Mouse (Mus musculus): ENCODE results near the gene Fam104a. TPM values are rescaled to one million over a fixed set of nuclear protein-coding genes. Genes with fewer than 3 reads are reported as not detected.
A peak's percentile ranks its signal among the peaks of the same experiment; 100 is the strongest.

Fam104a gene
- 46.8 and 51.2 TPM in 2 replicates for polyA plus RNA-seq (2014; fragmentation: Nextera tagmentation; extraction: Ambion mirVana)

DNA sequence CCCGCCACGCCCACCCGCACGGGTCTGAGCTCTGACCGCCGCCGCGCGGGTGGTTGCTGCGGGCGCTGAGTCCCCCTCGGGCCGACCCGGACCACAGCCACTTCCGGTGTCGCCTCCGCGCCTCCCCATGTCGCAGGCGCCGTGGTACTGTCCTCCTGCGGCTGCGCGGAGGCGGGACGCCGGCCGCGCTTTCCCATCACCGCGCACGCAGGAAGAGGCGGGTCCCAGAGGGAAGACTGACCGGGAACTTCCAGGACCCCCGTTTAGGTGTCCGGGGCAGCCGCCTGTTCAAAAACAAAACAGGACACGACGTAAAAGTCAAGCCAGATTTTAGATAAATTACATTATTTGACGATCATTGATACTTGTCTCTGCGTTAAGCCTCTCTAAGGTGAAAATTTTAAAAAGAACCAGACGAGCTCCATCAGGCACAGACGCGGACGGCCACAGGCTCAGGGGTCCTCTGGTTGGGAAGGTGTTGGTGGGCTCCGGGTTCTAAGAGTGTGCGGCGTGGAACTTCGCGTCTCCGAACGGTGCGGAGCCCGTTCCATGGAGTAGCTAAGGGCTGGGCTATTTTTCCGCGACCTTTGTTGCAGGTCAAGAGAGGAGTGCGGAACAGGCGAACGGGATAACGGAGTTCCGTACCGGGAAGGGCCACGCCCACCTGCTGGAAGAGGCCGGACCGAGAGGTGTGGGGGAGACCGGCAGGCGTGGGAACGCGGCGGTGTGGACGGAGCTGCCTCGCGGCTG, at the start of gene Fam104a, which contains the start of gene D11Wsu47e:
Gene Fam104a (minus strand): TSS at position 199 of the 750 bp plus-strand sequence.
Gene D11Wsu47e (plus strand): TSS at position 456 of the 750 bp plus-strand sequence.
- H3K9ac ChIP-seq (replicated peaks; ENCODE audit: low read depth, low read length): peak within 1 kb of the TSS; percentile 82
- H3K27ac ChIP-seq (ENCODE audit: low read length): peak within 1 kb of the TSS; percentile 95
- no peaks in the 10 kb centered on the region for H3K27me3 ChIP-seq (ENCODE audit: control insufficient read depth, insufficient read depth, low read length)
- H3K4me2 ChIP-seq (replicated peaks; ENCODE audit: low read depth, low read length): peak within 1 kb of the TSS; percentile 68
- peak; percentile 93 for ATAC-seq (ENCODE audit: insufficient number of reproducible peaks, insufficient read depth, low FRiP score, low read depth)
- H3K4me3 ChIP-seq (ENCODE audit: low read depth, low read length): peak within 1 kb of the TSS; percentile 87
- no peaks in the 10 kb centered on the region for H3K9me3 ChIP-seq (ENCODE audit: control insufficient read depth, low read depth, low read length)
- peaks cover 13% of the 10 kb centered on the region for H3K36me3 ChIP-seq (ENCODE audit: control insufficient read depth, insufficient read depth, low read length)
- WGBS: under 1% methylated on average over 70 of the region's 73 CpGs
- H3K4me1 ChIP-seq (ENCODE audit: control insufficient read depth, insufficient read depth, low read length): peaks cover 32% of the 10 kb centered on the region

DNA sequence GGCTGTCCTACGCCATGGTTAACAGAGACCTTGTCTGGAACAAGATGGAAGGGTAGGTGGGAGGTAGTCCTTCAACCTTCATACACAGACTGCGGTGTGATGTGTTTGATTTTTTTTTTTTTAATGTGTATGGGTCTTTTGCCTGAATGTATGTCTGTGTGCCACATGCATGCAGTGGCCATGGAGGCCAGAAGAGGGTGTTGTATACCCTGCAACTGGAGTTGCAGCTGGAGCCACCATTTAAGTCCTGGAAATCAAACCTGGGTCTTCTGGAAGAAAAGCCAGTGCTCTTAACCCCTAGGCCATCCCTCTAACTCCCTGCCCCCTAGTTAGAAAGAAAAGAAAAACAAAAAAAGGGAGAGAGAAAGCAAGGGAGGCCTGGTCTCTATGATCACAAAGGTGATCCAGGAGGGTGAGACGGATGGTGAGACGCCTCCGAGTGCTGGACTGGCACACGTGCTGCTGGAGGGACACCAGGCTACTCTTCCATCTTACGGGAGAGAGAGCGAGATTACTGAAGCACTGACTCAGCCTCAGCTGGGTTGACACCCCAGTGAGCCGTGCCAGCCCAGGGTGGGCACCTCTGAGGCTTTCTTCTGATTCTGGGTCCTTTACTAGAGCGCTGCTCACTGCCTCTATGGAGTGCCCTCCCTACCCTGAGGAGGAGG, 48.1 kb upstream of the Fam104a start:
- 92% methylated on average over 10 of the region's 10 CpGs for WGBS
- Histone ChIP-seq H3K9me3 (ENCODE audit: control insufficient read depth, low read depth, low read length) (no peaks in the 10 kb centered on the region), H3K4me3 (ENCODE audit: low read depth, low read length) (no peak overlapping the region), H3K27ac (ENCODE audit: low read length) (no peak overlapping the region), H3K4me2 (replicated peaks; ENCODE audit: low read depth, low read length) (no peak overlapping the region), H3K4me1 (ENCODE audit: control insufficient read depth, insufficient read depth, low read length) (peaks cover 36% of the 10 kb centered on the region), H3K9ac (replicated peaks; ENCODE audit: low read depth, low read length) (no peak overlapping the region), H3K27me3 (ENCODE audit: control insufficient read depth, insufficient read depth, low read length) (no peaks in the 10 kb centered on the region), H3K36me3 (ENCODE audit: control insufficient read depth, insufficient read depth, low read length) (peaks cover 25% of the 10 kb centered on the region)
- no peak for ATAC-seq (ENCODE audit: insufficient number of reproducible peaks, insufficient read depth, low FRiP score, low read depth)

DNA sequence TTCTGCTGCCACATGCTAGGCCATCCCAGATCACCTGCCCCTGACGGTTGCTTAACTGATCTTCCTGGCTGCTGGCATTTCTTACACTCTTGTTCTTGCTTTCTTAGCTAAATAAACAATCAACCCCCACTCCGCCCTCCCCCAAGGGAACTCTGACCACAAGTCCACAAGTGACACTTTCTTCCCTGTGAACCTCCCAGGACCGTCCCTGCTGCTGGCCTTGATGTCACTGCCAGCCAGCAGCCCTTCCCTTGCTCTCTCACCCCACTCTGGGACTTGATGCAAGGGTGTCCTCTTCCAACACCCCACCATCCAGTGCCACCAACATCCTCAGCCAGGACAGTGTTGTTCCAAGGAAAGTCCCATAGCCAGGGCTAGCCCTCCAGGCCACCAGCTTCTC, 46.9 kb upstream of the Fam104a start:
- WGBS: 54% methylated on average over 3 of the region's 3 CpGs
- no peak overlapping the region for H3K9ac ChIP-seq (replicated peaks; ENCODE audit: low read depth, low read length)
- ATAC-seq (ENCODE audit: insufficient number of reproducible peaks, insufficient read depth, low FRiP score, low read depth): no peak
- no peak overlapping the region for H3K4me3 ChIP-seq (ENCODE audit: low read depth, low read length)
- H3K4me2 ChIP-seq (replicated peaks; ENCODE audit: low read depth, low read length): no peak overlapping the region
- no peak overlapping the region for H3K27ac ChIP-seq (ENCODE audit: low read length)
- H3K27me3 ChIP-seq (ENCODE audit: control insufficient read depth, insufficient read depth, low read length): no peaks in the 10 kb centered on the region
- H3K9me3 ChIP-seq (ENCODE audit: control insufficient read depth, low read depth, low read length): no peaks in the 10 kb centered on the region
- H3K4me1 ChIP-seq (ENCODE audit: control insufficient read depth, insufficient read depth, low read length): peaks cover 29% of the 10 kb centered on the region
- peaks cover 37% of the 10 kb centered on the region for H3K36me3 ChIP-seq (ENCODE audit: control insufficient read depth, insufficient read depth, low read length)

DNA sequence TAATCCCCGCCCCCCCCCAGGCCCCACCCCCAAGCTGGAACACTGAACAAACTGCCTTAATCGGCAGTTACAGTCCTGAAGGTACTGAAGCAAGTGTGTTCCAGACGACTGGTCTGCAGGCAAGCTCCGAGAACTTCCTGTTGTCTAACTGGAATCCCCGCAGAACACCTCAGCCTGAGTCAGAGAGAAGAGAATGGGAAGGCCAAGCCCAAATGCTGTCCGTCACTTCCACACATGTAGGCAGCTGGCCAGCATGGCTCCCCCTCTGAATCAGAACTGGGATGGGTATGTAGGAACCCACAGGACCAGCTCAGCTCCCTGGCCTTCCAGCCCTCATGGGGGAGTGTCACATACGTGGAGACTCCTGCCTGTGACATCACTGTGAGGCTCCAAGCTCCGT, 46.0 kb upstream of the Fam104a start:
- Histone ChIP-seq H3K9me3 (ENCODE audit: control insufficient read depth, low read depth, low read length) (no peaks in the 10 kb centered on the region), H3K4me1 (ENCODE audit: control insufficient read depth, insufficient read depth, low read length) (peaks cover 24% of the 10 kb centered on the region), H3K27ac (ENCODE audit: low read length) (no peak overlapping the region), H3K9ac (replicated peaks; ENCODE audit: low read depth, low read length) (no peak overlapping the region), H3K4me3 (ENCODE audit: low read depth, low read length) (no peak overlapping the region), H3K27me3 (ENCODE audit: control insufficient read depth, insufficient read depth, low read length) (no peaks in the 10 kb centered on the region), H3K4me2 (replicated peaks; ENCODE audit: low read depth, low read length) (no peak overlapping the region), H3K36me3 (ENCODE audit: control insufficient read depth, insufficient read depth, low read length) (peaks cover 45% of the 10 kb centered on the region)
- 60% methylated on average over 8 of the region's 8 CpGs for WGBS
- no peak for ATAC-seq (ENCODE audit: insufficient number of reproducible peaks, insufficient read depth, low FRiP score, low read depth)

DNA sequence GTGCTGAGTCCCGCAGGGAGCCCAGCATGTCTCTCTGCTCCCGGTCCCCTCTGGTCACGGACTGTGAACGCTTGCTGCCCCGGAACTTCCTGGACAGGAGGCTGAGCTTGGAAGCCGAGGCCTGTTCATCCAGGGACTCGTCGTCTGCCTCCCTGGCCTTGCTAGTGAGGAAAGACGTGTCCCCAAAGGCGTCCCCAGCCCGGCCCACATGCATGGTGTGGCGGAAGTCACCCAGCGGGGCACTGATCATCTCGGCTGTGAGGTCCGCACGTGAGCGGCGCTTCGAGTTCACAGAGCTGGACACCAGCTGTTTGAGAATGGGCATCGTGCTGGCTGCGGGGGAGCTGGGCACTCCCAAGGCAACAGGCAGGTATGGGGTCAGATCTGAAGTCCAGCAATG, 45.3 kb upstream of the Fam104a start:
- WGBS: 90% methylated on average over 21 of the region's 21 CpGs
- H3K36me3 ChIP-seq (ENCODE audit: control insufficient read depth, insufficient read depth, low read length): peaks cover 46% of the 10 kb centered on the region
- no peak for ATAC-seq (ENCODE audit: insufficient number of reproducible peaks, insufficient read depth, low FRiP score, low read depth)
- no peak overlapping the region for H3K9ac ChIP-seq (replicated peaks; ENCODE audit: low read depth, low read length)
- peaks cover 19% of the 10 kb centered on the region for H3K4me1 ChIP-seq (ENCODE audit: control insufficient read depth, insufficient read depth, low read length)
- H3K4me2 ChIP-seq (replicated peaks; ENCODE audit: low read depth, low read length): no peak overlapping the region
- no peaks in the 10 kb centered on the region for H3K9me3 ChIP-seq (ENCODE audit: control insufficient read depth, low read depth, low read length)
- H3K27me3 ChIP-seq (ENCODE audit: control insufficient read depth, insufficient read depth, low read length): no peaks in the 10 kb centered on the region
- H3K27ac ChIP-seq (ENCODE audit: low read length): no peak overlapping the region
- H3K4me3 ChIP-seq (ENCODE audit: low read depth, low read length): no peak overlapping the region

DNA sequence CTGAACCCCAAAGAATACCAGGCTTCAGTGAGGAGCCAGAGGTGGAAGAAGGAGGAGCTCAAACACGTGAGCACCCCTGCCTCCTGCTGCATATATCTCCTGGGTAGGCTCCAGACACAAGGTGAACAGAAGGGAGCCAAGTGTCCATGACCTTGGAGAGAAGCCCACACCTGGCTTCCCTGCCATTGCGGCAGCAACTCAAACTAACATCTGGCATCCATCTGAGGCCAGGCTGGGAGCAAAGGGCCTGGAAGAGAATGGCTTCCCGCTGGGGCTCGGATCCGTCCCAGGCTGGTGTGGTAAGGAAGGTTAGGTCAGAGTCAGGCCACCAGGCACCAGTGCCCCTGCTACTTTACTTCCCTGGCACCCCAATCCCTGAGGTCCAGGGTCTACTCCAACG, 44.0 kb upstream of the Fam104a start:
- Histone ChIP-seq H3K4me2 (replicated peaks; ENCODE audit: low read depth, low read length) (no peak overlapping the region), H3K4me3 (ENCODE audit: low read depth, low read length) (no peak overlapping the region), H3K9ac (replicated peaks; ENCODE audit: low read depth, low read length) (no peak overlapping the region), H3K27ac (ENCODE audit: low read length) (no peak overlapping the region), H3K9me3 (ENCODE audit: control insufficient read depth, low read depth, low read length) (no peaks in the 10 kb centered on the region), H3K27me3 (ENCODE audit: control insufficient read depth, insufficient read depth, low read length) (no peaks in the 10 kb centered on the region), H3K36me3 (ENCODE audit: control insufficient read depth, insufficient read depth, low read length) (peaks cover 46% of the 10 kb centered on the region), H3K4me1 (ENCODE audit: control insufficient read depth, insufficient read depth, low read length) (0 out of 2 replicates have a peak, but pooled peaks cover 7% of the 10 kb centered on the region)
- ATAC-seq (ENCODE audit: insufficient number of reproducible peaks, insufficient read depth, low FRiP score, low read depth): no peak
- 68% methylated on average over 6 of the region's 6 CpGs for WGBS

DNA sequence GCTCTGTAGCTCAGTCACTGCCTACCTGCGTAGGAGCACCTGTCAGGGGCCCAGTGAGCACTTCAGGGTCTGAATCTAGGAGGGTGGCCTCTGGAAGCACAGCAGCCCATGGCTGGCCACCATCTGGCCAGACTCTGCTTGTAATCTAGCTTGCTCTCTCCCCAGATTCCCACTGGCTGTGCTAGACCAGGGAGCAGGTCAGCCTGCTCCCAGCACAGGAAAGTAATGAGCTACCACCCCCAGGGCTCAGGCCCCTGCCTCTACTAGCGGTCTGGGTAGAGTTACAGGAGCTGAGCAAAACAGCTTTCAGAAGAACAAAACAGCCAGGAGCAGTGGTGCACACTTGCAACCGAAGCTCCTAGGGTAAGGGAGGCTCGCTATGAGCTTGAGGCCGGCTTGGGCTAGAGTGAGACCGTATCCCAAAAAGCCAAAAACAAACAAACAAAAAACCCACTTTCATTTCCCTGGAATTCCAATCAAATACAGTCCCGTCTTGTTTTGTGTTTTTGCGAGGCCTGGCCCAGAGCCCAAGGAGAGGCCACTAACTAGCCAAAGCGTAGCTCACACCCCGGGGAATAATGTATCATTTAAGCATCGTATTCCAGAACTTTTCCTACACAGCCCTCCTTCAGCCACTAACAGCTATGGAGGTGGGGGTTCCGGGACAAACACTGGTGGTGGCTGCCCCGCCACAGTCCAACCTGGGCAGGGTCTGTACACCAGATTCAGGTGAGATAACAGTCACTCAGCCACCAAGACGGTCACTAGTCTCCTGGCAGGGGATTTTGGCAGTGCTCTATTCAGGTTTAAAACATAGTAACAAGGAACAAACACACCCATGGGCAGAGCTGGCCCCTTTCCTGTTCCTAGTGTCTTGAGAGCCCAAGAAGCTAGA, 43.3 kb upstream of the Fam104a start:
- WGBS: 83% methylated on average over 14 of the region's 14 CpGs

More for the DNA sequence above, 43.3 kb upstream of the Fam104a start:
- Histone ChIP-seq H3K36me3 (ENCODE audit: control insufficient read depth, insufficient read depth, low read length) (peaks cover 46% of the 10 kb centered on the region), H3K9me3 (ENCODE audit: control insufficient read depth, low read depth, low read length) (no peaks in the 10 kb centered on the region), H3K27me3 (ENCODE audit: control insufficient read depth, insufficient read depth, low read length) (no peaks in the 10 kb centered on the region), H3K27ac (ENCODE audit: low read length) (no peak overlapping the region), H3K4me1 (ENCODE audit: control insufficient read depth, insufficient read depth, low read length) (0 out of 2 replicates have a peak, but pooled peaks cover 7% of the 10 kb centered on the region), H3K4me2 (replicated peaks; ENCODE audit: low read depth, low read length) (no peak overlapping the region), H3K4me3 (ENCODE audit: low read depth, low read length) (no peak overlapping the region), H3K9ac (replicated peaks; ENCODE audit: low read depth, low read length) (no peak overlapping the region)
- no peak for ATAC-seq (ENCODE audit: insufficient number of reproducible peaks, insufficient read depth, low FRiP score, low read depth)
